Mouse (Mus musculus) spleen, postnatal 36 days (tissue): ENCODE data around the gene Stxbp1.

Source experiments
- DNase-seq, 2 experiments: peaks; one replicate each; pipeline ENCODE4 v3.0.0; 2022; ENCODE audit warnings: low spot score in 2 of 2, mixed read lengths in 1 of 2

The Stxbp1 gene

GRCm38 (mm10) chr2:32756674-32757055, 90.4 kb downstream of the Stxbp1 start:
- no peak for DNase-seq

GRCm38 (mm10) chr2:32752181-32752580, 94.9 kb downstream of the Stxbp1 start:
- no peak for DNase-seq

- no peak for DNase-seq
Observed at GRCm38 (mm10) chr2:32751665-32752033, 95.4 kb downstream of the Stxbp1 start.

GRCm38 (mm10) chr2:32750887-32751664, 96.0 kb downstream of the Stxbp1 start:
- no peak for DNase-seq

GRCm38 (mm10) chr2:32750199-32750598, 96.8 kb downstream of the Stxbp1 start:
- no peak for DNase-seq

GRCm38 (mm10) chr2:32749082-32749481, 98.0 kb downstream of the Stxbp1 start:
- no peak for DNase-seq

GRCm38 (mm10) chr2:32744272-32744982, 102.6 kb downstream of the Stxbp1 start:
- no peak for DNase-seq

- DNase-seq: no peak
Observed at GRCm38 (mm10) chr2:32742173-32742531, 104.9 kb downstream of the Stxbp1 start.

GRCm38 (mm10) chr2:32741273-32742172, 105.5 kb downstream of the Stxbp1 start:
- no peak for DNase-seq

GRCm38 (mm10) chr2:32740916-32741272, 106.2 kb downstream of the Stxbp1 start, which contains the start of gene 6330409D20Rik:
6330409D20Rik (minus strand) TSS chr2:32741016.
- DNase-seq: no peak

- no peak for DNase-seq
Observed at GRCm38 (mm10) chr2:32739311-32739710, 107.7 kb downstream of the Stxbp1 start.
